Mouse (Mus musculus): ENCODE measurements around the gene Rapgef5.

GRCm38 (mm10) chr12:117501180-117501579 lies 15.1 kb upstream of the Rapgef5 start:
- no peak for TF ChIP-seq CTCF (IDR thresholded peaks at IDR 0.05; ENCODE audit: low read depth)
- TF ChIP-seq EP300 (optimal IDR thresholded peaks at IDR 0.05) = no peak

Data from stomach, postnatal 0 days (tissue).